Mouse (Mus musculus) kidney, adult 2 months (tissue): ENCODE measurements around the gene Lgr4.

Experiments
- CTCF ChIP-seq: fragments of 200-500 bp; conservative IDR thresholded peaks from 2 replicates; pipeline ENCODE4 v1.5.1; 2011; ENCODE audit warnings: low read depth, mild to moderate bottlenecking, control low read depth, low read length, moderate library complexity, mixed read lengths; ENCODE audit not compliant: insufficient read depth, insufficient read length
- POLR2A ChIP-seq: fragments of 200-500 bp; IDR thresholded peaks from one replicate; pipeline ENCODE4 v1.6.1; 2011; ENCODE audit warnings: low read depth, low read length, control low read depth

DNA sequence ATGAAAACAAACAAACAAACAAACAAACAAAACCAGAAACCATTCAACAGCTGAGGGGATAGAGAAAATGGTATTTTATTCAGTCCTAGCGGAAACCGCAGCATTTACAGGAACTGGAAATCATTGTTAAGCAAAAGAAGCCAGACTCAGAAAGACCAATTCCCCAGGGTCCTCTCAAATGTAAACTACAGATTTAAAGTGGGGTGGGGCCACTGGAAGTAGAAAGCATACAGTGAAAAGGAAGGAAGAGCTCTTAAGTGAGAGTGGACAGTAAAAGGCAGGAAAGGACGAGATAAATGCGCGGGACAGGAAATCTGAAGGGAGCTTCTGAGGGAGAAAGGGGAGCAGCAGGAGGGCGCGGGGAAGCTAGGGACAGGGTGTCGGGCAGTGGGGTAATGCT is 4.2 kb upstream of the Lgr4 start:
- TF ChIP-seq POLR2A (no peak), CTCF (no peak)
